Comparison of ENCODE assay signal across 26 mouse cellular contexts in genomic region chr11:91132771-91133380, GRCm38 (mm10).
DNase-seq lines count a peak whose midpoint lies in the region; ATAC-seq lines count a peak whose summit lies in the region.
"Had no signal": no experiment of that assay in that cellular context is flagged by ENCODE, and none has a peak within 500 bp of the region (broad histone marks: within the 10 kb centered on the region; RNA-seq: fewer than 3 reads in every experiment).

No protein-coding gene starts in this region.

- peaks cover 5% of the 10 kb centered on the region for H3K4me1 ChIP-seq in midbrain, embryonic 11.5 days (ENCODE audit: control insufficient read depth, insufficient read depth, low read length)
- H3K4me1 ChIP-seq in midbrain, embryonic 10.5 days = peaks cover 34% of the 10 kb centered on the region
- peaks cover 17% of the 10 kb centered on the region for H3K4me1 ChIP-seq in midbrain, embryonic 13.5 days (replicated peaks)
- H3K4me1 ChIP-seq: embryonic facial prominence, embryonic 12.5 days; heart, embryonic 12.5 days; liver, embryonic 12.5 days had no signal

- no peaks in the 10 kb centered on the region for H3K27me3 ChIP-seq in midbrain, embryonic 11.5 days (ENCODE audit: control insufficient read depth, insufficient read depth, low read length)
- H3K27me3 ChIP-seq in midbrain, embryonic 10.5 days (ENCODE audit: low read depth, poor library complexity, severe bottlenecking) = no peaks in the 10 kb centered on the region
- H3K27me3 ChIP-seq in midbrain, embryonic 13.5 days = no peaks in the 10 kb centered on the region
- H3K27me3 ChIP-seq: embryonic facial prominence, embryonic 12.5 days; heart, embryonic 12.5 days; liver, embryonic 12.5 days had no signal

- no peak for DNase-seq in frontal cortex, postnatal 25 days (ENCODE audit: low spot score in 2 of 2)
- peak; percentile 90 for DNase-seq in midbrain, embryonic 11.5 days (ENCODE audit: low spot score, missing footprints)
- no peak for DNase-seq in midbrain, embryonic 10.5 days (ENCODE audit: low spot score)
- no peak for DNase-seq in layer of hippocampus, adult 18-20 months (ENCODE audit: low spot score in 2 of 2)
- DNase-seq in natural killer cell, adult 2 months (ENCODE audit: low spot score in 2 of 2) = no peak
- DNase-seq in kidney, adult 8-10 months = no peak
- DNase-seq: adrenal gland, postnatal 10 days; cerebellum, adult 11-12 months; cerebellum, adult 9-11 months; gastrocnemius, adult 2 months; heart, adult 2 months; heart, postnatal 4 days; kidney, postnatal 25 days; left cerebral cortex, postnatal 4 days; liver, postnatal 0 days; lung, postnatal 36 days; thymus, postnatal 4 days had no signal

- 38% methylated on average over 7 of the region's 7 CpGs for WGBS in midbrain, embryonic 11.5 days
- 51% methylated on average over 7 of the region's 7 CpGs for WGBS in midbrain, embryonic 10.5 days
- WGBS in midbrain, embryonic 13.5 days = 28% methylated on average over 7 of the region's 7 CpGs

- peak; percentile 31; the same call in 1 of the 2 replicates for ATAC-seq in frontal cortex, adult (ENCODE audit: low TSS enrichment)
- ATAC-seq in midbrain, embryonic 11.5 days (ENCODE audit: low FRiP score) = no peak
- ATAC-seq in midbrain, embryonic 13.5 days = no peak
- ATAC-seq: intestine, postnatal 0 days; liver, embryonic 12.5 days; liver, postnatal 0 days; Patski had no signal

- H3K27ac ChIP-seq in midbrain, embryonic 11.5 days (ENCODE audit: low read depth, low read length) = no peak overlapping the region
- H3K27ac ChIP-seq in midbrain, embryonic 10.5 days (replicated peaks) = no peak overlapping the region
- H3K27ac ChIP-seq in midbrain, embryonic 13.5 days = 0 out of 2 replicates have a peak overlapping the region, but pooled peaks have one; percentile 39
- H3K27ac ChIP-seq: embryonic facial prominence, embryonic 12.5 days; forebrain, embryonic 10.5 days; gastrocnemius, adult 2 months; heart, adult 2 months; layer of hippocampus, adult 2 months; liver, embryonic 12.5 days had no signal

- H3K36me3 ChIP-seq in midbrain, embryonic 11.5 days (ENCODE audit: control insufficient read depth, insufficient read depth, low read length) = no peaks in the 10 kb centered on the region
- H3K36me3 ChIP-seq in midbrain, embryonic 10.5 days = no peaks in the 10 kb centered on the region
- H3K36me3 ChIP-seq in midbrain, embryonic 13.5 days = no peaks in the 10 kb centered on the region
- H3K36me3 ChIP-seq: embryonic facial prominence, embryonic 12.5 days; forebrain, embryonic 10.5 days; heart, embryonic 12.5 days; liver, embryonic 12.5 days had no signal

- H3K4me2 ChIP-seq in midbrain, embryonic 11.5 days = no peak overlapping the region
- no peak overlapping the region for H3K4me2 ChIP-seq in midbrain, embryonic 13.5 days (replicated peaks)
- H3K4me2 ChIP-seq: embryonic facial prominence, embryonic 12.5 days; heart, embryonic 12.5 days; liver, embryonic 12.5 days had no signal

- no peak overlapping the region for H3K4me3 ChIP-seq in midbrain, embryonic 11.5 days (ENCODE audit: low read depth, low read length)
- H3K4me3 ChIP-seq in midbrain, embryonic 10.5 days = no peak overlapping the region
- no peak overlapping the region for H3K4me3 ChIP-seq in midbrain, embryonic 13.5 days (replicated peaks)
- H3K4me3 ChIP-seq: embryonic facial prominence, embryonic 12.5 days; forebrain, embryonic 10.5 days; gastrocnemius, adult 2 months; heart, adult 2 months; heart, embryonic 12.5 days; layer of hippocampus, adult 2 months; liver, embryonic 12.5 days had no signal

- no peaks in the 10 kb centered on the region for H3K9me3 ChIP-seq in midbrain, embryonic 11.5 days (ENCODE audit: control insufficient read depth, low read length)
- H3K9me3 ChIP-seq in midbrain, embryonic 10.5 days (replicated peaks) = no peaks in the 10 kb centered on the region
- H3K9me3 ChIP-seq in midbrain, embryonic 13.5 days = no peaks in the 10 kb centered on the region
- H3K9me3 ChIP-seq: embryonic facial prominence, embryonic 12.5 days; forebrain, embryonic 10.5 days; heart, embryonic 12.5 days; liver, embryonic 12.5 days had no signal

- no peak overlapping the region for H3K9ac ChIP-seq in midbrain, embryonic 11.5 days (ENCODE audit: low read length)
- H3K9ac ChIP-seq in midbrain, embryonic 13.5 days (replicated peaks) = no peak overlapping the region
- H3K9ac ChIP-seq: embryonic facial prominence, embryonic 12.5 days; heart, embryonic 12.5 days; liver, embryonic 12.5 days; liver, postnatal 0 days had no signal
